Mouse (Mus musculus) neural tube, embryonic 11.5 days (tissue): Measurements from ENCODE around the gene Llgl2. TPM values are rescaled to one million over a fixed set of nuclear protein-coding genes. Genes with fewer than 3 reads are reported as not detected.

Source experiments
- ATAC-seq: fragments of 200-750 bp; cut with Nextera tagmentation; 2 replicates; pipeline ENCODE4 v1.8.0; 2017; ENCODE audit warnings: moderate number of reproducible peaks, mild to moderate bottlenecking, moderate TSS enrichment, moderate library complexity; ENCODE audit not compliant: insufficient read depth, low FRiP score, low TSS enrichment
- DNase-seq: peaks from one replicate; pipeline ENCODE4 v3.0.0-alpha.2; 2015; ENCODE audit warnings: low spot score
- H3K27ac ChIP-seq: fragments of 300-500 bp; sonication (generic); 2 replicates; pipeline ENCODE4 v1.5.1; 2014; ENCODE audit warnings: low read depth, mild to moderate bottlenecking, low read length
- H3K27me3 ChIP-seq: fragments of 300-500 bp; sonication (generic); 2 replicates; pipeline ENCODE4 v1.6.1; 2014; ENCODE audit warnings: mild to moderate bottlenecking, low read length, mixed read lengths; ENCODE audit not compliant: control insufficient read depth, insufficient read depth
- H3K36me3 ChIP-seq: fragments of 300-500 bp; sonication (generic); 2 replicates; pipeline ENCODE4 v1.6.1; 2014; ENCODE audit warnings: mild to moderate bottlenecking, low read length, moderate library complexity, mixed read lengths; ENCODE audit not compliant: control insufficient read depth, insufficient read depth
- H3K4me1 ChIP-seq: fragments of 300-500 bp; sonication (generic); 2 replicates; pipeline ENCODE4 v1.6.1; 2014; ENCODE audit warnings: low read length, mixed read lengths; ENCODE audit not compliant: control insufficient read depth, insufficient read depth
- H3K4me2 ChIP-seq: fragments of 300-500 bp; sonication (generic); 2 replicates; pipeline ENCODE4 v1.6.1; 2014; ENCODE audit warnings: low read depth, mild to moderate bottlenecking, moderate library complexity
- H3K4me3 ChIP-seq: fragments of 300-500 bp; sonication (generic); 2 replicates; pipeline ENCODE4 v1.5.1; 2014; ENCODE audit warnings: low read depth, low read length
- H3K9ac ChIP-seq: fragments of 300-500 bp; sonication (generic); 2 replicates; pipeline ENCODE4 v1.6.1; 2014; ENCODE audit warnings: mild to moderate bottlenecking, low read length
- H3K9me3 ChIP-seq: fragments of 300-500 bp; sonication (generic); 2 replicates; pipeline ENCODE4 v1.6.1; 2016; ENCODE audit warnings: low read length; ENCODE audit not compliant: control insufficient read depth
- WGBS: fragments of 180-500 bp; shearing (Covaris S2); extraction: QIAGEN DNeasy Blood & Tissue Kit; methylation state at CpG from one replicate; pipeline ENCODE4 v1.1.7; 2014; 5-methylcytosine and 5-hydroxymethylcytosine counted together
- polyA plus RNA-seq: library from polyadenylated mRNA; unstranded; fragments of >200 nt; fragmentation: Nextera tagmentation; extraction: Ambion mirVana; gene quantifications from 2 replicates; pipeline ENCODE4 v1.2.1, GENCODE M21; 2014

The Llgl2 gene
- polyA plus RNA-seq, 1 experiment from 2014 or later = 6.1 TPM

GRCm38 (mm10) chr11:115899486-115900266 is 75.8 kb downstream of the Llgl2 start, which contains the start of gene Smim5:
Gene Smim5, plus strand, starts transcription at chr11:115899966.
- WGBS = 32% methylated on average over 16 of the region's 16 CpGs
- Histone ChIP-seq H3K9ac (no peak within 1 kb of the TSS; the same call in 1 of the 2 replicates), H3K27ac (0 out of 2 replicates have a peak within 1 kb of the TSS, but pooled peaks have one; percentile 23)

GRCm38 (mm10) chr11:115900561-115901337 is 76.9 kb downstream of the Llgl2 start:
- peaks cover 9% of the 10 kb centered on the region for H3K4me1 ChIP-seq
- H3K9ac ChIP-seq = no peak overlapping the region
- no peak overlapping the region for H3K27ac ChIP-seq
- no peak for DNase-seq
- WGBS = 70% methylated on average over 8 of the region's 8 CpGs
- no peak overlapping the region for H3K4me3 ChIP-seq
- no peaks in the 10 kb centered on the region for H3K9me3 ChIP-seq
- no peaks in the 10 kb centered on the region for H3K27me3 ChIP-seq
- H3K36me3 ChIP-seq = no peaks in the 10 kb centered on the region
- ATAC-seq = no peak
- no peak overlapping the region for H3K4me2 ChIP-seq

More at GRCm38 (mm10) chr11:115899486-115900266, 75.8 kb downstream of the Llgl2 start, which contains the start of gene Smim5:
- ATAC-seq (no peak), DNase-seq (peak; percentile 47)
- no peak within 1 kb of the TSS for H3K4me3 ChIP-seq
- H3K9me3 ChIP-seq = no peaks in the 10 kb centered on the region
- H3K4me1 ChIP-seq = peaks cover 9% of the 10 kb centered on the region
- no peaks in the 10 kb centered on the region for H3K27me3 ChIP-seq
- H3K4me2 ChIP-seq = no peak within 1 kb of the TSS
- no peaks in the 10 kb centered on the region; the same call in 1 of the 2 replicates for H3K36me3 ChIP-seq

GRCm38 (mm10) chr11:115901338-115902161 is 77.7 kb downstream of the Llgl2 start:
- WGBS = 87% methylated on average over 9 of the region's 9 CpGs
- no peaks in the 10 kb centered on the region for H3K36me3 ChIP-seq

GRCm38 (mm10) chr11:115902177-115902576 is 78.3 kb downstream of the Llgl2 start:
- H3K4me1 ChIP-seq = peaks cover 9% of the 10 kb centered on the region
- WGBS = 85% methylated on average over 5 of the region's 5 CpGs
- H3K27ac ChIP-seq = no peak overlapping the region
- no peaks in the 10 kb centered on the region for H3K27me3 ChIP-seq
- no peak overlapping the region for H3K4me3 ChIP-seq
- H3K9ac ChIP-seq = no peak overlapping the region
- DNase-seq (no peak), ATAC-seq (no peak)
- no peaks in the 10 kb centered on the region for H3K36me3 ChIP-seq
- H3K4me2 ChIP-seq = no peak overlapping the region
- no peaks in the 10 kb centered on the region for H3K9me3 ChIP-seq

More at GRCm38 (mm10) chr11:115901338-115902161, 77.7 kb downstream of the Llgl2 start:
- ATAC-seq (no peak), DNase-seq (no peak)
- H3K9ac ChIP-seq = no peak overlapping the region
- no peak overlapping the region for H3K4me2 ChIP-seq
- H3K27ac ChIP-seq = no peak overlapping the region
- H3K9me3 ChIP-seq = no peaks in the 10 kb centered on the region
- H3K27me3 ChIP-seq = no peaks in the 10 kb centered on the region
- H3K4me3 ChIP-seq = no peak overlapping the region
- H3K4me1 ChIP-seq = peaks cover 9% of the 10 kb centered on the region

- no peak overlapping the region for H3K27ac ChIP-seq
- H3K4me2 ChIP-seq = no peak overlapping the region
- 76% methylated on average over 1 of the region's 1 CpGs for WGBS
- H3K9me3 ChIP-seq = no peaks in the 10 kb centered on the region
- H3K27me3 ChIP-seq = no peaks in the 10 kb centered on the region
- no peaks in the 10 kb centered on the region for H3K36me3 ChIP-seq
- no peak for ATAC-seq
- DNase-seq = no peak
- H3K4me1 ChIP-seq = peaks cover 9% of the 10 kb centered on the region
- H3K4me3 ChIP-seq = no peak overlapping the region
- no peak overlapping the region for H3K9ac ChIP-seq
Measured at GRCm38 (mm10) chr11:115902831-115903230, 79.0 kb downstream of the Llgl2 start.

GRCm38 (mm10) chr11:115903384-115904230 is 79.8 kb downstream of the Llgl2 start:
- H3K9me3 ChIP-seq = no peaks in the 10 kb centered on the region
- H3K4me1 ChIP-seq = peaks cover 7% of the 10 kb centered on the region
- DNase-seq = no peak
- WGBS = 75% methylated on average over 11 of the region's 11 CpGs
- no peak for ATAC-seq
- H3K4me3 ChIP-seq = no peak overlapping the region
- no peak overlapping the region for H3K9ac ChIP-seq
- no peaks in the 10 kb centered on the region for H3K27me3 ChIP-seq
- no peaks in the 10 kb centered on the region for H3K36me3 ChIP-seq
- H3K27ac ChIP-seq = no peak overlapping the region
- no peak overlapping the region for H3K4me2 ChIP-seq

GRCm38 (mm10) chr11:115904231-115904955 is 80.5 kb downstream of the Llgl2 start:
- Histone ChIP-seq H3K4me3 (no peak overlapping the region), H3K27me3 (no peaks in the 10 kb centered on the region), H3K36me3 (no peaks in the 10 kb centered on the region), H3K9me3 (no peaks in the 10 kb centered on the region), H3K4me1 (peaks cover 7% of the 10 kb centered on the region), H3K4me2 (no peak overlapping the region), H3K27ac (no peak overlapping the region), H3K9ac (no peak overlapping the region; the same call in 1 of the 2 replicates)
- WGBS = 84% methylated on average over 8 of the region's 8 CpGs
- ATAC-seq (no peak), DNase-seq (no peak)
